Mouse (Mus musculus) lung, postnatal 0 days (tissue): ENCODE measurements around the gene Sgsm2. TPM values are rescaled to one million over a fixed set of nuclear protein-coding genes. Genes with fewer than 3 reads are reported as not detected.

Source experiments
- ATAC-seq: fragments of 200-750 bp; cut with Nextera tagmentation; 2 replicates; pipeline ENCODE4 v1.8.0; 2017; ENCODE audit warnings: moderate library complexity
- DNase-seq: peaks from one replicate; pipeline ENCODE4 v3.0.0-alpha.2; 2016; ENCODE audit warnings: low spot score
- H3K27ac ChIP-seq: fragments of 300-500 bp; sonication (generic); 2 replicates; pipeline ENCODE4 v1.5.1; 2014; ENCODE audit warnings: antibody characterized with exemption, mild to moderate bottlenecking, low read length, mixed read lengths
- H3K27me3 ChIP-seq: fragments of 300-500 bp; sonication (generic); replicated peaks from 2 replicates; pipeline ENCODE4 v1.6.1; 2014; ENCODE audit warnings: low read length, mixed read lengths; ENCODE audit not compliant: insufficient read depth
- H3K36me3 ChIP-seq: fragments of 300-500 bp; sonication (generic); 2 replicates; pipeline ENCODE4 v1.6.1; 2014; ENCODE audit warnings: low read length, mixed read lengths; ENCODE audit not compliant: insufficient read depth
- H3K4me1 ChIP-seq: fragments of 300-500 bp; sonication (generic); 2 replicates; pipeline ENCODE4 v1.6.1; 2014; ENCODE audit warnings: antibody characterized with exemption, low read depth, low read length, mixed read lengths; ENCODE audit not compliant: insufficient read depth
- H3K4me2 ChIP-seq: fragments of 300-500 bp; sonication (generic); replicated peaks from 2 replicates; pipeline ENCODE4 v1.6.1; 2014; ENCODE audit warnings: low read depth, mild to moderate bottlenecking, low read length, moderate library complexity, mixed read lengths
- H3K4me3 ChIP-seq: fragments of 300-500 bp; sonication (generic); 2 replicates; pipeline ENCODE4 v1.5.1; 2014; ENCODE audit warnings: low read depth, low read length
- H3K9ac ChIP-seq: fragments of 300-500 bp; sonication (generic); replicated peaks from 2 replicates; pipeline ENCODE4 v1.6.1; 2014; ENCODE audit warnings: low read depth, mild to moderate bottlenecking
- H3K9me3 ChIP-seq: fragments of 300-500 bp; sonication (generic); 2 replicates; pipeline ENCODE4 v1.6.1; 2016; ENCODE audit warnings: low read length, mixed read lengths
- CTCF ChIP-seq: IDR thresholded peaks from 2 replicates; pipeline ENCODE4 v1.5.1; 2016; ENCODE audit warnings: antibody characterized with exemption, mild to moderate bottlenecking
- EP300 ChIP-seq: IDR thresholded peaks from 2 replicates; pipeline ENCODE4 v1.6.1; 2016; ENCODE audit warnings: antibody characterized with exemption, mild to moderate bottlenecking, control low read depth
- WGBS: fragments of 180-500 bp; shearing (Covaris S2); extraction: QIAGEN DNeasy Blood & Tissue Kit; methylation state at CpG from one replicate; pipeline ENCODE4 v1.1.7; 2014; 5-methylcytosine and 5-hydroxymethylcytosine counted together
- polyA plus RNA-seq: library from polyadenylated mRNA; unstranded; fragments of >200 nt; fragmentation: Nextera tagmentation; extraction: Ambion mirVana; gene quantifications from 2 replicates; pipeline ENCODE4 v1.2.1, GENCODE M21; 2015

Gene Sgsm2
- polyA plus RNA-seq, 1 experiment from 2014 or later, result 2.5 TPM

GRCm38 (mm10) chr11:74874630-74875029 lies 22.2 kb downstream of the Sgsm2 start:
- DNase-seq, result no peak
- TF ChIP-seq CTCF (no peak), EP300 (no peak)
- H3K27ac ChIP-seq, result no peak overlapping the region
- no peak overlapping the region for H3K4me2 ChIP-seq
- H3K36me3 ChIP-seq, result no peaks in the 10 kb centered on the region
- no peak overlapping the region for H3K4me3 ChIP-seq
- H3K9me3 ChIP-seq, result no peaks in the 10 kb centered on the region
- no peaks in the 10 kb centered on the region; the same call in none of the 2 replicates for H3K4me1 ChIP-seq
- H3K27me3 ChIP-seq, result no peaks in the 10 kb centered on the region
- no peak overlapping the region for H3K9ac ChIP-seq
- WGBS, result 62% methylated on average over 3 of the region's 3 CpGs
- no peak for ATAC-seq

GRCm38 (mm10) chr11:74870991-74871622 lies 25.8 kb downstream of the Sgsm2 start:
- TF ChIP-seq EP300 (no peak), CTCF (peak; percentile 31)
- peak; percentile 64 for ATAC-seq
- H3K27me3 ChIP-seq, result no peaks in the 10 kb centered on the region
- no peak overlapping the region for H3K4me3 ChIP-seq
- H3K9me3 ChIP-seq, result no peaks in the 10 kb centered on the region
- DNase-seq, result peak; percentile 44
- H3K4me1 ChIP-seq, result no peaks in the 10 kb centered on the region; the same call in none of the 2 replicates
- H3K4me2 ChIP-seq, result no peak overlapping the region
- 31% methylated on average over 12 of the region's 12 CpGs for whole genome bisulfite sequencing
- H3K27ac ChIP-seq, result no peak overlapping the region; the same call in 1 of the 2 replicates
- no peak overlapping the region for H3K9ac ChIP-seq
- H3K36me3 ChIP-seq, result no peaks in the 10 kb centered on the region

GRCm38 (mm10) chr11:74870544-74870943 lies 26.3 kb downstream of the Sgsm2 start:
- peak; percentile 60 for ATAC-seq
- 42% methylated on average over 4 of the region's 4 CpGs for WGBS

DNA sequence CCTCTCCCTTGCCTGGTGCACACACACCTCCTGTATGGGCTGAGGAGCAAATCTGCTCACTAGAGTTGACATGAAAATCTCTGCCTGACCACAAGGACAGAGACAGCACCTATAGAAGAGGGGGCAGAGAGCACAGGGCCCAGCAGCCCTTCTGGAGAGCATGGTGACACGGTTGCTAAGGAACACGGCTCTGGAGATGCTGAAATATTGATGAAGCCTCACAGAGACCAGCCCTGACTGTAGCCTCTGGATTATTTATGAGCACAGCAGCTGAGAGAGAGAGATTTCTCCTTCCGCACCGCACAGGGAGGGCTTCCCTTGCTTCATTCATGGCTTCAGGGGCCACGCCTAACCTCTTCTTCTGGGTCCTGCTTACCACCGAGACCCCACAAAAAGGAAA lies 27.3 kb downstream of the Sgsm2 start:
- no peak overlapping the region for H3K9ac ChIP-seq
- TF ChIP-seq CTCF (no peak), EP300 (no peak)

More at GRCm38 (mm10) chr11:74870544-74870943, 26.3 kb downstream of the Sgsm2 start:
- Histone ChIP-seq H3K27me3 (no peaks in the 10 kb centered on the region), H3K4me3 (no peak overlapping the region), H3K9me3 (no peaks in the 10 kb centered on the region), H3K4me2 (no peak overlapping the region), H3K4me1 (no peaks in the 10 kb centered on the region; the same call in none of the 2 replicates), H3K36me3 (no peaks in the 10 kb centered on the region), H3K27ac (no peak overlapping the region; the same call in 1 of the 2 replicates), H3K9ac (no peak overlapping the region)
- 0 out of 2 replicates have a peak, but pooled peaks have one; percentile 23 for TF ChIP-seq EP300
- no peak for TF ChIP-seq CTCF
- peak; percentile 32 for DNase-seq

DNA sequence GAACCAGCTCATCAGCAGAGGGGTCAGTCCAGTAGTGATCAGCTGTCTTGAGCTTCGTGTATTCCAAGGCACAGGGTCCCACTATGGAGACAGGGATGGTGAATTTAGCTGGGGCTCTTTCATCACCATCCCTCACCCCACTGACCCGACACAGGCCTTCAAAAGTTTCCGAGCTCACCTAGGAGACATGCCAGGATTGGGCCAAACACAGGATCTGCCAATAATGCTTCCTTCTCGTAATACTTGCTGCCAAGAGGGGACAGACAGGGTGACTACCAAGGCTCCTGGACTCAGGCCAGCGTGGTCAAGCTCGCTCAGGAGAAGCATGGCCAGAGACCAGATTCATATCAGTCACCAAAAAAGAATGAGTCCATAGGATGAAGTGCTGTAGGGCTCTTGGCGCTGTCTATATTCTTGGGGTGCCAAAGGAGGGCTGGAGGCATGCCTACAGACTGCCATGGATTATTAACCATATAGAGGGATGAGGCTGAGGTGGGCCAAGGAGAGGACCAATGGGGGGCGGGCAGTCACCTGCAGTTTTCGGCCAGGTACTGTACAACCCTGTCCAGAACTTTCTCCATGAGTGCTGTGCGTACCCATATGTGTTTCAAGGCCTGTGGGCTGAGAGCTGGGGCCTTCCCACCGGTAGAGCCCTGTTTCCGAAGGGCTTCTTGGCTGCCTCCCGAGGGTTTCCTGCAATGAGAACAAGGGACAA lies 28.7 kb downstream of the Sgsm2 start:
- no peaks in the 10 kb centered on the region for H3K9me3 ChIP-seq
- H3K4me2 ChIP-seq, result no peak overlapping the region
- H3K27ac ChIP-seq, result no peak overlapping the region
- no peaks in the 10 kb centered on the region for H3K36me3 ChIP-seq
- H3K27me3 ChIP-seq, result no peaks in the 10 kb centered on the region
- H3K9ac ChIP-seq, result no peak overlapping the region
- ATAC-seq (no peak), DNase-seq (no peak)
- no peak overlapping the region for H3K4me3 ChIP-seq
- TF ChIP-seq EP300 (no peak), CTCF (no peak)
- no peaks in the 10 kb centered on the region; the same call in none of the 2 replicates for H3K4me1 ChIP-seq
- 87% methylated on average over 13 of the region's 13 CpGs for WGBS

More for the DNA sequence above, 27.3 kb downstream of the Sgsm2 start:
- DNase-seq, result no peak
- Histone ChIP-seq H3K4me3 (no peak overlapping the region), H3K4me2 (no peak overlapping the region), H3K36me3 (no peaks in the 10 kb centered on the region), H3K9me3 (no peaks in the 10 kb centered on the region), H3K27ac (no peak overlapping the region), H3K27me3 (no peaks in the 10 kb centered on the region), H3K4me1 (no peaks in the 10 kb centered on the region; the same call in none of the 2 replicates)
- ATAC-seq, result no peak
- 81% methylated on average over 6 of the region's 6 CpGs for WGBS

GRCm38 (mm10) chr11:74867181-74867580 lies 29.7 kb downstream of the Sgsm2 start:
- H3K4me2 ChIP-seq, result no peak overlapping the region
- H3K27me3 ChIP-seq, result no peaks in the 10 kb centered on the region
- H3K9me3 ChIP-seq, result no peaks in the 10 kb centered on the region
- no peak for ATAC-seq
- no peak for DNase-seq
- H3K4me3 ChIP-seq, result no peak overlapping the region
- no peak overlapping the region for H3K9ac ChIP-seq
- WGBS, result 88% methylated on average over 2 of the region's 2 CpGs
- no peak overlapping the region for H3K27ac ChIP-seq
- H3K36me3 ChIP-seq, result no peaks in the 10 kb centered on the region
- H3K4me1 ChIP-seq, result no peaks in the 10 kb centered on the region; the same call in none of the 2 replicates
- TF ChIP-seq CTCF (no peak), EP300 (no peak)
